Mouse (Mus musculus) E14TG2a.4 (cell line): Measurements from ENCODE around the gene Mtrf1.
"Not testable (repeated sequence)": the region's sequence is repeated elsewhere in the genome, so short reads cannot be mapped to it uniquely, and the experiment has no call there.

Experiments used
- H3K27me3 ChIP-seq: 2 replicates; pipeline ENCODE4 v1.6.1; 2014; ENCODE audit warnings: low read length, control low read depth; ENCODE audit not compliant: insufficient read depth
- H3K36me3 ChIP-seq: 2 replicates; pipeline ENCODE4 v1.6.1; 2014; ENCODE audit warnings: low read length, control low read depth; ENCODE audit not compliant: insufficient read depth
- H3K4me1 ChIP-seq: replicated peaks from 2 replicates; pipeline ENCODE4 v1.6.1; 2014; ENCODE audit warnings: low read depth, low read length, control low read depth
- H3K4me3 ChIP-seq: replicated peaks from 2 replicates; pipeline ENCODE4 v1.5.1; 2014; ENCODE audit warnings: mild to moderate bottlenecking, low read length
- H3K9me3 ChIP-seq: 2 replicates; pipeline ENCODE4 v1.6.1; 2014; ENCODE audit warnings: low read length, control low read depth
- CTCF ChIP-seq: conservative IDR thresholded peaks from 2 replicates; pipeline ENCODE4 v1.5.1; 2014; ENCODE audit warnings: low read length
- NANOG ChIP-seq: IDR thresholded peaks from 2 replicates; pipeline ENCODE4 v1.6.1; 2014; ENCODE audit warnings: borderline replicate concordance, low read length, mixed read lengths
- POU5F1 ChIP-seq: IDR thresholded peaks from 2 replicates; pipeline ENCODE4 v1.6.1; 2014; ENCODE audit warnings: low read length, borderline replicate concordance

The Mtrf1 gene

GRCm38 (mm10) chr14:79434068-79434467 lies 36.5 kb downstream of the Mtrf1 start:
- Histone ChIP-seq H3K9me3 (peaks cover 13% of the 10 kb centered on the region), H3K27me3 (no peaks in the 10 kb centered on the region), H3K36me3 (no peaks in the 10 kb centered on the region), H3K4me3 (no peak overlapping the region), H3K4me1 (no peaks in the 10 kb centered on the region)
- TF ChIP-seq CTCF (no peak), POU5F1 (no peak), NANOG (no peak)

DNA sequence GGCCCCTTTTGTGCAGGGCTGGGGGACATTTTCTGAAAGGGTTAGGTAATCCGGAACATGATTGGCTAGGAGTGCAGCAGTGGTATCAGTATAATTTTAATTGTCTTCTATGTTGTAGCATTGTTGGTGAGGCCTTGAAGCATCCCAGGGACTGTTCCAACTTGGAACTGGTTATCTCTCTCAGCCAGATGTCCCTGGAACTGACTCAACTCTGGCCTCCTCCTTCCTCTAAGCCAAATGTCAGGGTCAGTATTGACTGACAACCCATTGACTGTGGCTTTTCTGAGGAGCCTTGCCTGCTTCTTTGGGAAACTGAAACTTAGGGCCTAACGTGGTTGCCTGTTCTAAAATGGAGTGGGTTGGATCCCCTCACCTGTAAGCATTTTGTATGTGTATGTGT lies 43.1 kb downstream of the Mtrf1 start:
- Histone ChIP-seq H3K27me3 (0 out of 2 replicates have a peak, but pooled peaks cover 6% of the 10 kb centered on the region), H3K36me3 (no peaks in the 10 kb centered on the region), H3K4me3 (no peak overlapping the region), H3K9me3 (peaks cover 19% of the 10 kb centered on the region), H3K4me1 (no peaks in the 10 kb centered on the region)
- no peak for TF ChIP-seq POU5F1
- TF ChIP-seq NANOG: no peak
- no peak for TF ChIP-seq CTCF

DNA sequence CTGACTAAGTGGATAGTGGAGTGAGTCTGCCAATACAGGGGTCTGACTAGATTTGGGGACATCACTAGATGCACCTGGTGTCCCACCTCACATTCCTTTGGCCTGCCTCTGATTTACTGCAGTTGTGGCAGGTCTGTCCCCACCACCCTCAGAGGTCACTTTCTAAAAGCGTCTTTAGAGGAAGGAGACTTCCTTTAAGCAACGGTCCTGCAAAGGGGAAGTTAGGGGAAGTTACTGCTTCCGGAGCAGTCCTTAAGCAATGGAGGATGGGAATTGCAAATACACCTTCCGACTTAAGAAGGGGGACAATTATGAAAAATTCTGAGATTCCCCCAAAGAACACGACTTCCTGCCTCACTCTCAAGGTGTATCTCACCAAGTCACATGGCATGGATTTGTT lies 43.9 kb downstream of the Mtrf1 start:
- Histone ChIP-seq H3K4me1 (no peaks in the 10 kb centered on the region), H3K9me3 (peaks cover 15% of the 10 kb centered on the region), H3K36me3 (no peaks in the 10 kb centered on the region), H3K4me3 (no peak overlapping the region), H3K27me3 (0 out of 2 replicates have a peak, but pooled peaks cover 6% of the 10 kb centered on the region)
- no peak for TF ChIP-seq CTCF
- TF ChIP-seq POU5F1: no peak
- no peak for TF ChIP-seq NANOG

DNA sequence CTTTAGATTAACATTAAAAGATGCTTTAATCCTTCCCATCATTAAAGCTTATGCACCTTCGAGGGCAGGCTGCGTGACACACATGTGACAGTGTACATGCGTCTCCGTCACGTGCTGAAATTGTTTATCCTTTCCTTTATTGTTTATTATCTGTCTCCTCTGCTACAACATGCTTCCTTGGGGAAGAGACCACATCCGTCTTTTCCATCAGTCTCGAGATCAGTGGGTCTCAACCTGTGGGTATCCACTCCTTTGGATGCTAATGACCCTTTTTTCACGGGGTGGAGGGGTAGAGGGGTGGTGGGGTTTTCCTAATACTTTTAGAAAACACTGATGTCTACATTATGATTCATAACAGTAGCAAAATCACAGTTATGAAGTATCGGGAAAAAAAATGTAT lies 47.0 kb downstream of the Mtrf1 start:
- no peak overlapping the region for H3K4me3 ChIP-seq
- no peaks in the 10 kb centered on the region for H3K36me3 ChIP-seq
- TF ChIP-seq POU5F1: no peak
- no peak for TF ChIP-seq CTCF
- TF ChIP-seq NANOG: no peak
- no peaks in the 10 kb centered on the region for H3K4me1 ChIP-seq
- H3K9me3 ChIP-seq: peaks cover 3% of the 10 kb centered on the region; the same call in 1 of the 2 replicates
- H3K27me3 ChIP-seq: 0 out of 2 replicates have a peak, but pooled peaks cover 6% of the 10 kb centered on the region

- no peak for TF ChIP-seq CTCF
- no peak for TF ChIP-seq POU5F1
- no peak for TF ChIP-seq NANOG
- Histone ChIP-seq H3K27me3 (0 out of 2 replicates have a peak, but pooled peaks cover 6% of the 10 kb centered on the region), H3K9me3 (no peaks in the 10 kb centered on the region), H3K4me1 (no peaks in the 10 kb centered on the region), H3K4me3 (no peak overlapping the region), H3K36me3 (no peaks in the 10 kb centered on the region)
These were observed 47.6 kb downstream of the Mtrf1 start for GRCm38 (mm10) chr14:79445055-79445620.

DNA sequence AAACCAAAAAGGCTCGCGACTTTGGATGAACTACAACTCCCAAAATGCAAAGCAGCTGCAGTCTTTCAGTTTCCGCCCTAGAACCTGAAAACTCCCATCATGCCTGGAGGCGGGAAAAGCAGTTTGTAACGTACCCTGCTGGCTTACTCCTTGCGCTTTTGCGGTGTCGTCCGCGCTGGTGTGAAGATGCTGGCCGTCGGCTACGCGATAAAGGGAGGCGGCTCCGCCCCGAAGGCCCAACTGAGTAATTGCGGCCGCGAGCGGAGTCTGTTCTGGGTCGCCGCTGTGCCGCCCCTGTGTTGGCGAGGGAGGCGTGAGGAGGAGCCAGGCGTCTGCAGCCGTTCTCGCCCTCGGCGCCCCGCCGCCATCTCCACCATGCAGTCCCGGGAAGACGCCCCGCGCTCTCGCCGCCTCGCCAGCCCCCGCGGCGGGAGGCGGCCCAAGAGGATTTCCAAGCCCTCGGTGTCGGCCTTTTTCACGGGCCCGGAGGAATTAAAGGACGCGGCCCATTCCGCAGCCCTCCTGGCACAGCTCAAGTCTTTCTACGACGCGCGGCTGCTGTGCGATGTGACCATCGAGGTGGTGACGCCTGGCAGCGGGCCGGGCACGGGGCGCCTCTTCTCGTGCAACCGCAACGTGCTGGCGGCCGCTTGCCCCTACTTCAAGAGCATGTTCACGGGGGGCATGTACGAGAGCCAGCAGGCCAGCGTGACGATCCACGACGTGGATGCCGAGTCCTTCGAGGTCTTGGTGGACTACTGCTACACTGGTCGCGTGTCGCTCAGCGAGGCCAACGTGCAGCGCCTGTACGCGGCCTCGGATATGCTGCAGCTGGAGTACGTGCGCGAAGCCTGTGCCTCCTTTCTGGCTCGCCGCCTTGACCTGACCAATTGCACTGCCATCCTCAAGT lies 54.4 kb downstream of the Mtrf1 start, which contains the start of gene Kbtbd6:
TSS of gene Kbtbd6 (plus strand) at position 155 of the 910 bp plus-strand sequence.
- H3K9me3 ChIP-seq, H3K27me3 ChIP-seq, H3K36me3 ChIP-seq: not testable (repeated sequence)
- Histone ChIP-seq H3K4me1 (peaks cover 17% of the 10 kb centered on the region), H3K4me3 (peak within 1 kb of the TSS; percentile 73)

DNA sequence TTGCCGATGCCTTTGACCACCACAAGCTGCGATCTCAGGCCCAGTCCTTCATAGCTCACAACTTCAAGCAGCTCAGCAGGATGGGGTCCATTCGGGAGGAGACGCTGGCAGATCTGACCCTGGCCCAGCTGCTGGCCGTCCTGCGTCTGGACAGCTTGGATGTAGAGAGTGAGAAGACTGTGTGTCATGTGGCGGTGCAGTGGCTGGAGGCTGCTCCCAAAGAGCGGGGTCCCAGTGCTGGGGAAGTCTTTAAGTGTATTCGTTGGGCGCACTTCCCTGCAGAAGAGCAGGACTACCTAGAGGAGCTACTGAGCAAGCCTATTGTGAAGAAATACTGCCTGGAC lies 55.0 kb downstream of the Mtrf1 start:
- H3K4me1 ChIP-seq: peaks cover 23% of the 10 kb centered on the region
- not testable (repeated sequence) for H3K4me3 ChIP-seq

GRCm38 (mm10) chr14:79460401-79460800 lies 62.8 kb downstream of the Mtrf1 start:
- no peaks in the 10 kb centered on the region for H3K9me3 ChIP-seq
- H3K4me3 ChIP-seq: no peak overlapping the region
- peaks cover 19% of the 10 kb centered on the region for H3K4me1 ChIP-seq
- no peaks in the 10 kb centered on the region for H3K27me3 ChIP-seq
- H3K36me3 ChIP-seq: peaks cover 32% of the 10 kb centered on the region
- TF ChIP-seq POU5F1 (no peak), NANOG (no peak)

More for the DNA sequence above, 55.0 kb downstream of the Mtrf1 start:
- not testable (repeated sequence) for H3K27me3 ChIP-seq, H3K36me3 ChIP-seq, H3K9me3 ChIP-seq

DNA sequence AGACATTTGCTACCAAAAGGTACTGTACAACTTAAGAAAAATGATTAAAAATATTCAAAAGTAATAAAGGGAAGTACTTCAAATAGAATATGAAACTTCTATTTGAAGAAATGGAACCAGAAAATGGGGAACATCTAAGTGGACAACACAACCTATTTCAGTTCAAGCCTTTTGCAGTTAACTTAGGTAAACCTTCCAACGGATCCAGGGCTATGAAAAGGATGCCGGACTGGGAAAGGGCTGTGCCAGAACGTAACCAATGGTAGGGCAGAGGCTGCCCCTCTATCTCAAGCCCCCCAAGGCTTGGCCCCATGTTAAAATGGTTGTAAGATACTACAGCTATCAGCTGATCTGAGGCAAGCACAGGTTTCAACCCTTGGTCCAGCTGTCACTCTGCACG lies 63.4 kb downstream of the Mtrf1 start:
- H3K36me3 ChIP-seq: peaks cover 38% of the 10 kb centered on the region
- no peak for TF ChIP-seq CTCF
- TF ChIP-seq NANOG: no peak
- TF ChIP-seq POU5F1: no peak
- H3K4me3 ChIP-seq: no peak overlapping the region
- peaks cover 19% of the 10 kb centered on the region for H3K4me1 ChIP-seq
- H3K27me3 ChIP-seq: no peaks in the 10 kb centered on the region
- no peaks in the 10 kb centered on the region for H3K9me3 ChIP-seq
